Mouse (Mus musculus) intestine, postnatal 0 days (tissue): Measurements from ENCODE around the gene Rbbp4. TPM values are rescaled to one million over a fixed set of nuclear protein-coding genes. Genes with fewer than 3 reads are reported as not detected.

ENCODE experiments used
- ATAC-seq: fragments of 200-750 bp; cut with Nextera tagmentation; 2 replicates; pipeline ENCODE4 v1.8.0; 2017; ENCODE audit warnings: mild to moderate bottlenecking, moderate TSS enrichment, moderate library complexity
- H3K27ac ChIP-seq: fragments of 300-500 bp; sonication (generic); 2 replicates; pipeline ENCODE4 v1.5.1; 2014; ENCODE audit warnings: mild to moderate bottlenecking, low read depth, low read length, moderate library complexity
- H3K27me3 ChIP-seq: fragments of 300-500 bp; sonication (generic); replicated peaks from 2 replicates; pipeline ENCODE4 v1.6.1; 2014; ENCODE audit warnings: low read length, mixed read lengths; ENCODE audit not compliant: control insufficient read depth, insufficient read depth
- H3K36me3 ChIP-seq: fragments of 300-500 bp; sonication (generic); 2 replicates; pipeline ENCODE4 v1.6.1; 2014; ENCODE audit warnings: mild to moderate bottlenecking, moderate library complexity; ENCODE audit not compliant: control insufficient read depth, insufficient read depth
- H3K4me1 ChIP-seq: fragments of 300-500 bp; sonication (generic); replicated peaks from 2 replicates; pipeline ENCODE4 v1.6.1; 2014; ENCODE audit warnings: antibody characterized with exemption, low read length, mixed read lengths; ENCODE audit not compliant: control insufficient read depth, insufficient read depth
- H3K4me2 ChIP-seq: fragments of 300-500 bp; sonication (generic); replicated peaks from 2 replicates; pipeline ENCODE4 v1.6.1; 2014; ENCODE audit warnings: low read depth, mild to moderate bottlenecking, moderate library complexity
- H3K4me3 ChIP-seq: fragments of 300-500 bp; sonication (generic); 2 replicates; pipeline ENCODE4 v1.5.1; 2014; ENCODE audit warnings: low read depth, low read length
- H3K9ac ChIP-seq: fragments of 300-500 bp; sonication (generic); 2 replicates; pipeline ENCODE4 v1.6.1; 2014; ENCODE audit warnings: mild to moderate bottlenecking, low read depth, low read length
- H3K9me3 ChIP-seq: fragments of 300-500 bp; sonication (generic); 2 replicates; pipeline ENCODE4 v1.6.1; 2016; ENCODE audit warnings: mixed run types; ENCODE audit not compliant: control insufficient read depth
- CTCF ChIP-seq: sonication (generic); IDR thresholded peaks from 2 replicates; pipeline ENCODE4 v1.5.1; 2016; ENCODE audit warnings: low read depth, mild to moderate bottlenecking, control low read depth, antibody characterized with exemption, moderate library complexity
- WGBS: fragments of 180-500 bp; shearing (Covaris S2); extraction: QIAGEN DNeasy Blood & Tissue Kit; methylation state at CpG from one replicate; pipeline ENCODE4 v1.1.7; 2014; 5-methylcytosine and 5-hydroxymethylcytosine counted together
- polyA plus RNA-seq: library from polyadenylated mRNA; unstranded; fragments of >200 nt; fragmentation: Nextera tagmentation; extraction: Ambion mirVana; gene quantifications from 2 replicates; pipeline ENCODE4 v1.2.1, GENCODE M21; 2015

Gene Rbbp4
- polyA plus RNA-seq, 1 experiment from 2014 or later: 159 TPM

DNA sequence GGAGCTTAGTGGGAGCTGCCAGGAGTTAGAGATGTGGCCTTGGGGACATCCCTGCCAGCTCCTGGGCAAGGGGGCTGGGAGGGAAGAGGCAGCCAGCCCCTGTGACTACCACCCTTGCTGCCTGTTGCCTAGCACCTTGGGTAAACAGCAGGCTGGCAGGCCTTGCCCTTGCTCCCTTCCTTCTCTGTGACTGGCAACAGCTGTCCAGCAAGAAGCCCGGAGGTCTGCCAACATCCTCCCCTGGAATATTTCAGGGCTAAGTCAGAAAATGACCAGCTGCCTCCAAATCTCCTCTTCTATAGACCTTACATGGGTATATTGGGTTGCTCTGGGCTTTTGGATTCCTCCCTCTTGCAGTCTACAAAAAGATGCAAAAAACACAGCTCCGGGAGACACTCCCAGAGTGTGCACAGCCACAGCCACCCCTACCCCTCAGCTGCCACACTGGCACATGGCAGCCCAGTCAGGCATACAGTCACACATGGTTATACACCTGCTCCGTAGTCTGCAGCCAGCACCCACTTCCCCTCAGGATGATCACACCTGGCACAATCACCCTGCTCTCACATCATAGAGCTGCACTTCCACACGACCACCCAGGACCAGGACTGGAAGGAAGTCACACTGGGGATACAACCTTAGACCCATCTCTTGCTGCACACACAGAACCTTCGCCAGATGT is 49.0 kb downstream of the Rbbp4 start:
- peak overlapping the region; percentile 48; the same call in 1 of the 2 replicates for H3K4me3 ChIP-seq
- H3K9me3 ChIP-seq: 0 out of 2 replicates have a peak, but pooled peaks cover 2% of the 10 kb centered on the region
- H3K9ac ChIP-seq: no peak overlapping the region
- WGBS: 52% methylated on average over 5 of the region's 5 CpGs
- H3K4me2 ChIP-seq: no peak overlapping the region
- no peaks in the 10 kb centered on the region for H3K4me1 ChIP-seq
- TF ChIP-seq CTCF: no peak
- H3K36me3 ChIP-seq: no peaks in the 10 kb centered on the region
- peak; percentile 12 for ATAC-seq
- H3K27ac ChIP-seq: no peak overlapping the region
- no peaks in the 10 kb centered on the region for H3K27me3 ChIP-seq

DNA sequence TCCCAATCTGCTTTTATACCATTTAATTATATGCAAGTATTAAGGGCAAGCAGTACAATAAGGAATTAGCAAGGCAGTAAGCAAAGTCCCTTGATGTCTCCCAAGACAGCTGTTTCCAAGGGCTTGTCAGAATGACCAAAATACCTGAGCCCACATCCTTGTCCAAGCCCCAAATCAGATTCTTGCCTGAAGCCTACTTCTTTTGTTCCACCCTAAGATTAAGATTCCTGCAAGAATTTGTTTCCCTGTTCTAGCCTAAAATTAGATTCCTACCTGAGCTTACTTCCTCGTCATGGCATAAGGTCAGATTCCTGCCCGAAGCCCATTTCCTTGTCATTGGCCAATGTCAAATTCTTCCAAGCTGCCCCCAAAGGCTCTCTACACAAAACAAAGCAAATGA is 50.5 kb downstream of the Rbbp4 start:
- H3K9ac ChIP-seq: no peak overlapping the region
- H3K4me1 ChIP-seq: no peaks in the 10 kb centered on the region
- no peaks in the 10 kb centered on the region for H3K27me3 ChIP-seq
- TF ChIP-seq CTCF: no peak
- H3K9me3 ChIP-seq: 0 out of 2 replicates have a peak, but pooled peaks cover 2% of the 10 kb centered on the region
- no peak overlapping the region for H3K4me2 ChIP-seq
- no peaks in the 10 kb centered on the region for H3K36me3 ChIP-seq
- no peak overlapping the region for H3K27ac ChIP-seq
- no peak overlapping the region for H3K4me3 ChIP-seq
- 77% methylated on average over 2 of the region's 2 CpGs for WGBS
- ATAC-seq: no peak

DNA sequence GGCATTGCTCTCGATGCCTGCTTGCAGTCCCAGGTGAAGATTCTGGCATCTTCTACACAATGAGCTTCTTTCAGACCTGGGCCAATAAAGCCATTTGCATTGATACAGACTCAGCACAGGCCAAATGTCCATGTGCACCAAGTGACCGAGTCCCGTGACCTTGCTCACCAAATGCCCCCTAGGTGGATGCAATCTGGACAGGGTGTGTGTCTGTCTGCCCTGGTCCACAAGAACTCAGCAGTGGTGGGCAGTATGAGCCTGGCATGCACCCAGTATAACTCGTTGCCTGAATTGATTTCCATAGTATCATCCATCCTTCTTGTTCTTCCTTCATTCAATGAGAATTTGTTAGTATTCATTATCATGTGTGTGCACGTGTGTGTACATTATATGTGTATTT is 51.9 kb downstream of the Rbbp4 start:
- ATAC-seq: no peak
- no peaks in the 10 kb centered on the region for H3K4me1 ChIP-seq
- H3K4me2 ChIP-seq: no peak overlapping the region
- H3K27ac ChIP-seq: no peak overlapping the region
- H3K36me3 ChIP-seq: no peaks in the 10 kb centered on the region
- no peak for TF ChIP-seq CTCF
- no peaks in the 10 kb centered on the region for H3K27me3 ChIP-seq
- H3K9ac ChIP-seq: no peak overlapping the region
- no peak overlapping the region for H3K4me3 ChIP-seq
- 90% methylated on average over 5 of the region's 5 CpGs for WGBS
- 0 out of 2 replicates have a peak, but pooled peaks cover 2% of the 10 kb centered on the region for H3K9me3 ChIP-seq

DNA sequence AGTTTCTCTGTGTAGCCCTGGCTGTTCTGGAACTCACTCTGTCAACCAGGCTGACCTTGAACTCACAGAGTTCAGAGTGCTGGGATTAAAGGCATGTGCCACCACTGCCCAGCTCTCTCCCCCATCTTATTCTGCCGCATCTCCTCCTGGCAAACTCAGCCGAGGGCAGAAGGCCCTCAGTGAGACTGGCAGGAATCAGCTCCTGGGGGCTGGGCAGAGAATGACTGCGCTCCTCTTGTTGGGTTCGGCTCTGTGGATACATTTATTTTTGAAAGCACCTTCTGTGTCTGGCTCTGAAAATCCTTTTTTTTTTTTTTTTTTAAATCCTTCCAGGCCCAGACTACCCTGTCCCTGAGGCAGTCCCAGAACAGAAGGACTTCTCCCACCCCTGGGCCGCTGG is 52.4 kb downstream of the Rbbp4 start:
- Histone ChIP-seq H3K4me3 (no peak overlapping the region), H3K9ac (no peak overlapping the region), H3K9me3 (0 out of 2 replicates have a peak, but pooled peaks cover 2% of the 10 kb centered on the region), H3K4me2 (no peak overlapping the region), H3K27me3 (no peaks in the 10 kb centered on the region), H3K36me3 (no peaks in the 10 kb centered on the region), H3K27ac (no peak overlapping the region), H3K4me1 (no peaks in the 10 kb centered on the region)
- ATAC-seq: no peak
- TF ChIP-seq CTCF: no peak
- WGBS: 81% methylated on average over 5 of the region's 5 CpGs

DNA sequence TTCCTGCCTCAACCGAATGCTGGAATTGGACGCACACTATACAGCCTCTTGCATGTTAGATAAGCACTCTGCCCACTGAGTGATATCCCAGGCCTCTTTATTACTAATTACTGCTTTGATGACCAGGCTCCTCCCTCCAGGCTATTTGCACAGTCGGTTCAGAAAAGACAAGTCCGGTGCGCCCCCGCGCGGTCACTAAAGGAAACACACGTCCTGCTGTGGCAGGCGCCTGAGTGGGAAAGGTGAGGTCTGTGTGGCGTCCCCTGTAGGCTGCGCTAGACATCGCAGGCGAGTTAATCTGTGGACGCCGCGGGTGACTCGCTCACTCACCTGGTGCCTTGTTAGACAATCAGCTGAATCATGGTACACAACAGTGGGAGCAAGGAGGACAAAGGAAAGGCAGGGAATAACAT is 58.7 kb downstream of the Rbbp4 start:
- Histone ChIP-seq H3K4me1 (no peaks in the 10 kb centered on the region), H3K27me3 (no peaks in the 10 kb centered on the region), H3K9me3 (no peaks in the 10 kb centered on the region), H3K9ac (no peak overlapping the region), H3K27ac (no peak overlapping the region), H3K4me3 (no peak overlapping the region), H3K36me3 (no peaks in the 10 kb centered on the region), H3K4me2 (0 out of 2 replicates have a peak overlapping the region, but pooled peaks have one; percentile 1)
- under 1% methylated on average over 18 of the region's 18 CpGs for WGBS
- ATAC-seq: peak; percentile 63
- TF ChIP-seq CTCF: peak; percentile 100

DNA sequence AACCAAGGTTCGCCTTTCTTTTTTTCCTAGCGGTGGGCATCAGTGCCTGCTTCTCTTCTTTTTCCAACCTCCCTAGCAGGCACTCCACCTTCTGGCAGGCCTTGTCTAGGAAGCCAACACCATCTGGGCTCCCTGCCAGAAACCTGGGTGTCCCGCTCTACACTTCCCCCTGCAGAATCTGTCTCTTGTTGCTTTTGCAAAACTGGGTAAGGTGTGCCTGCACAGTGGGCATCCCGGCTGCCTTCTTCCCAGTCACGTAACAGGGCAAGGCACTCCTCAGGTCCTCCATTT is 62.5 kb downstream of the Rbbp4 start:
- Histone ChIP-seq H3K9me3 (no peaks in the 10 kb centered on the region), H3K27me3 (no peaks in the 10 kb centered on the region), H3K9ac (peak overlapping the region; percentile 11; the same call in 1 of the 2 replicates), H3K36me3 (no peaks in the 10 kb centered on the region), H3K4me2 (peak overlapping the region; percentile 40), H3K4me3 (no peak overlapping the region), H3K4me1 (no peaks in the 10 kb centered on the region), H3K27ac (peak overlapping the region; percentile 88)
- 20% methylated on average over 5 of the region's 5 CpGs for WGBS
- TF ChIP-seq CTCF: peak; percentile 64
- ATAC-seq: peak; percentile 67
